Mouse (Mus musculus) intestine, embryonic 14.5 days (tissue): ENCODE data around the gene Nus1. TPM values are rescaled to one million over a fixed set of nuclear protein-coding genes. Genes with fewer than 3 reads are reported as not detected.

ENCODE experiments used
- ATAC-seq: fragments of 200-750 bp; cut with Nextera tagmentation; replicated peaks from 2 replicates; pipeline ENCODE4 v1.8.0; 2017; ENCODE audit warnings: low read depth, moderate number of reproducible peaks, moderate TSS enrichment, moderate library complexity; ENCODE audit not compliant: low FRiP score, low TSS enrichment
- DNase-seq: peaks from one replicate; pipeline ENCODE4 v3.0.0-alpha.2; 2018; ENCODE audit warnings: low spot score
- H3K27ac ChIP-seq: fragments of 300-500 bp; sonication (generic); 2 replicates; pipeline ENCODE4 v1.5.1; 2014; ENCODE audit warnings: low read depth, mild to moderate bottlenecking, control low read depth
- H3K27me3 ChIP-seq: fragments of 300-500 bp; sonication (generic); replicated peaks from 2 replicates; pipeline ENCODE4 v1.6.1; 2014; ENCODE audit warnings: low read length, control low read depth; ENCODE audit not compliant: control insufficient read depth, insufficient read depth
- H3K36me3 ChIP-seq: fragments of 300-500 bp; sonication (generic); 2 replicates; pipeline ENCODE4 v1.6.1; 2014; ENCODE audit warnings: low read length, control low read depth; ENCODE audit not compliant: control insufficient read depth, insufficient read depth
- H3K4me1 ChIP-seq: fragments of 300-500 bp; sonication (generic); replicated peaks from 2 replicates; pipeline ENCODE4 v1.6.1; 2014; ENCODE audit warnings: low read length, control low read depth, mixed read lengths; ENCODE audit not compliant: control insufficient read depth, insufficient read depth
- H3K4me2 ChIP-seq: fragments of 300-500 bp; sonication (generic); 2 replicates; pipeline ENCODE4 v1.6.1; 2014; ENCODE audit warnings: low read length
- H3K4me3 ChIP-seq: fragments of 300-500 bp; sonication (generic); 2 replicates; pipeline ENCODE4 v1.5.1; 2014; ENCODE audit warnings: low read depth, low read length, control low read depth, mixed read lengths
- H3K9ac ChIP-seq: fragments of 300-500 bp; sonication (generic); 2 replicates; pipeline ENCODE4 v1.6.1; 2014; ENCODE audit warnings: mild to moderate bottlenecking, low read length
- H3K9me3 ChIP-seq: fragments of 300-500 bp; sonication (generic); 2 replicates; pipeline ENCODE4 v1.6.1; 2016; ENCODE audit warnings: low read length, control low read depth; ENCODE audit not compliant: control insufficient read depth
- WGBS: fragments of 180-500 bp; shearing (Covaris S2); extraction: QIAGEN DNeasy Blood & Tissue Kit; methylation state at CpG from one replicate; pipeline ENCODE4 v1.1.7; 2014; 5-methylcytosine and 5-hydroxymethylcytosine counted together
- polyA plus RNA-seq: library from polyadenylated mRNA; unstranded; fragments of >200 nt; fragmentation: Nextera tagmentation; extraction: Ambion mirVana; gene quantifications from 2 replicates; pipeline ENCODE4 v1.2.1, GENCODE M21; 2014

Gene Nus1
- 15.0 and 16.6 TPM in 2 replicates for polyA plus RNA-seq

- Histone ChIP-seq H3K27ac (peak within 1 kb of the TSS; percentile 90), H3K9ac (peak within 1 kb of the TSS; percentile 92), H3K36me3 (0 out of 2 replicates have a peak, but pooled peaks cover 7% of the 10 kb centered on the region), H3K4me1 (peaks cover 12% of the 10 kb centered on the region), H3K4me2 (peak within 1 kb of the TSS; percentile 66), H3K9me3 (no peaks in the 10 kb centered on the region), H3K27me3 (no peaks in the 10 kb centered on the region), H3K4me3 (peak within 1 kb of the TSS; percentile 85)
- peak; percentile 98 for ATAC-seq
- WGBS, result under 1% methylated on average over 69 of the region's 79 CpGs
- DNase-seq, result peak; percentile 97
Measured at GRCm38 (mm10) chr10:52417299-52417997, at the start of gene Nus1. Gene Nus1, plus strand, starts transcription at chr10:52417547.

- H3K27me3 ChIP-seq, result no peaks in the 10 kb centered on the region
- WGBS, result 88% methylated on average over 4 of the region's 4 CpGs
- H3K4me2 ChIP-seq, result no peak overlapping the region
- no peaks in the 10 kb centered on the region for H3K4me1 ChIP-seq
- no peaks in the 10 kb centered on the region for H3K9me3 ChIP-seq
- H3K9ac ChIP-seq, result no peak overlapping the region
- no peak overlapping the region for H3K4me3 ChIP-seq
- no peaks in the 10 kb centered on the region for H3K36me3 ChIP-seq
- DNase-seq (no peak), ATAC-seq (no peak)
- H3K27ac ChIP-seq, result no peak overlapping the region
Measured at GRCm38 (mm10) chr10:52368376-52368775, 49.0 kb upstream of the Nus1 start.

GRCm38 (mm10) chr10:52373834-52374233 is 43.5 kb upstream of the Nus1 start:
- Histone ChIP-seq H3K27ac (no peak overlapping the region), H3K4me2 (no peak overlapping the region), H3K36me3 (no peaks in the 10 kb centered on the region), H3K9ac (no peak overlapping the region), H3K4me3 (no peak overlapping the region), H3K4me1 (no peaks in the 10 kb centered on the region), H3K27me3 (no peaks in the 10 kb centered on the region), H3K9me3 (no peaks in the 10 kb centered on the region)
- DNase-seq (no peak), ATAC-seq (no peak)
- WGBS, result 73% methylated on average over 4 of the region's 4 CpGs

DNA sequence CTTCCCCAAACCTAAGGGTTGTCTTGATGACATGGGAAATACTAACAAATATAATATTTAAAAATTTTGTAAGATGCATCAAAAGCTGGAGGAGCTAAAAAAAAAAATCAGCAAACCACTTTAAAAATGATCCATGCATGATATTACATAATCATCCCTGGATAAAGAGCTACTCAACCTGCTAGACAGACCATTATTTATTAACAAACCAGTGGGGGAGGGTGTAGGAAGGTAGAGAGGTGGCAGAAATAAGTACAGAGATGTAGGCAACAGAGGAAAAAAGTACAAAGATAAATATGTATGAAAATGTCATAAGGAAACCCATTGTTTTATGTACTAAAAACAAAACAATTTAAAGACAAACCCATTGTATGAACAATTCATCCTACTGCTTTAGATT is 42.7 kb upstream of the Nus1 start:
- H3K4me1 ChIP-seq, result 0 out of 2 replicates have a peak, but pooled peaks cover 3% of the 10 kb centered on the region
- H3K9ac ChIP-seq, result no peak overlapping the region
- no peaks in the 10 kb centered on the region for H3K36me3 ChIP-seq
- H3K9me3 ChIP-seq, result no peaks in the 10 kb centered on the region
- no peaks in the 10 kb centered on the region for H3K27me3 ChIP-seq
- H3K4me2 ChIP-seq, result no peak overlapping the region
- no peak overlapping the region for H3K27ac ChIP-seq
- no peak overlapping the region for H3K4me3 ChIP-seq
- DNase-seq, result no peak
- ATAC-seq, result no peak

- H3K4me3 ChIP-seq, result no peak overlapping the region
- ATAC-seq, result no peak
- 90% methylated on average over 2 of the region's 2 CpGs for WGBS
- 0 out of 2 replicates have a peak, but pooled peaks cover 8% of the 10 kb centered on the region for H3K4me1 ChIP-seq
- H3K9me3 ChIP-seq, result no peaks in the 10 kb centered on the region
- H3K36me3 ChIP-seq, result no peaks in the 10 kb centered on the region
- no peak for DNase-seq
- H3K9ac ChIP-seq, result no peak overlapping the region
- no peak overlapping the region for H3K4me2 ChIP-seq
- H3K27ac ChIP-seq, result no peak overlapping the region
- H3K27me3 ChIP-seq, result no peaks in the 10 kb centered on the region
Measured at GRCm38 (mm10) chr10:52376422-52376821, 40.9 kb upstream of the Nus1 start.

DNA sequence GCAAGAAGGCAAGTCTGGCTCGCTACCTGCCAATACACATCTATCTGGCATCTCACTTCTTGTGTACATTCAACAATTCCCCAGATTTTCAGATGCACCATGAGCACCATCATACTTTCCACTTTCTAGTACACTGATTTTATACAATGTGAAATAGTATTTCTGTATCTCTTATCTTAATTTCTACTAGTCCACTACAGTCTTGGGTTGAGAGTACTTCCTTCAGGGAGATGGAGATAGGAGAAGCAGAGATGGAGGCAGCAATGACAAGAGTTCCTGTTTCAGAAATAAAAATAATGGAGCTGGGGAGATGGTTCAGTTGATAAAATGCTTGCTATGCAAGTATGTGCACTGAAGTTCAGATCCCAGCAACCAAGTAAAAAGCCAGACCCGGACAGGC is 39.5 kb upstream of the Nus1 start:
- no peak overlapping the region for H3K4me3 ChIP-seq
- no peaks in the 10 kb centered on the region for H3K27me3 ChIP-seq
- ATAC-seq (no peak), DNase-seq (no peak)
- 0 out of 2 replicates have a peak, but pooled peaks cover 9% of the 10 kb centered on the region for H3K4me1 ChIP-seq
- H3K36me3 ChIP-seq, result no peaks in the 10 kb centered on the region
- H3K27ac ChIP-seq, result no peak overlapping the region
- H3K4me2 ChIP-seq, result no peak overlapping the region
- H3K9me3 ChIP-seq, result no peaks in the 10 kb centered on the region
- 98% methylated on average over 2 of the region's 2 CpGs for WGBS
- H3K9ac ChIP-seq, result no peak overlapping the region

- no peaks in the 10 kb centered on the region for H3K36me3 ChIP-seq
- peak; percentile 32; the same call in 1 of the 2 replicates for ATAC-seq
- 0 out of 2 replicates have a peak, but pooled peaks cover 12% of the 10 kb centered on the region for H3K4me1 ChIP-seq
- peak overlapping the region; percentile 75 for H3K4me3 ChIP-seq
- DNase-seq, result no peak
- under 1% methylated on average over 19 of the region's 19 CpGs for WGBS
- H3K27me3 ChIP-seq, result no peaks in the 10 kb centered on the region
- H3K4me2 ChIP-seq, result peak overlapping the region; percentile 93
- H3K9me3 ChIP-seq, result no peaks in the 10 kb centered on the region
- peak overlapping the region; percentile 80 for H3K9ac ChIP-seq
- H3K27ac ChIP-seq, result peak overlapping the region; percentile 93
Measured at GRCm38 (mm10) chr10:52381321-52381801, 36.0 kb upstream of the Nus1 start.

DNA sequence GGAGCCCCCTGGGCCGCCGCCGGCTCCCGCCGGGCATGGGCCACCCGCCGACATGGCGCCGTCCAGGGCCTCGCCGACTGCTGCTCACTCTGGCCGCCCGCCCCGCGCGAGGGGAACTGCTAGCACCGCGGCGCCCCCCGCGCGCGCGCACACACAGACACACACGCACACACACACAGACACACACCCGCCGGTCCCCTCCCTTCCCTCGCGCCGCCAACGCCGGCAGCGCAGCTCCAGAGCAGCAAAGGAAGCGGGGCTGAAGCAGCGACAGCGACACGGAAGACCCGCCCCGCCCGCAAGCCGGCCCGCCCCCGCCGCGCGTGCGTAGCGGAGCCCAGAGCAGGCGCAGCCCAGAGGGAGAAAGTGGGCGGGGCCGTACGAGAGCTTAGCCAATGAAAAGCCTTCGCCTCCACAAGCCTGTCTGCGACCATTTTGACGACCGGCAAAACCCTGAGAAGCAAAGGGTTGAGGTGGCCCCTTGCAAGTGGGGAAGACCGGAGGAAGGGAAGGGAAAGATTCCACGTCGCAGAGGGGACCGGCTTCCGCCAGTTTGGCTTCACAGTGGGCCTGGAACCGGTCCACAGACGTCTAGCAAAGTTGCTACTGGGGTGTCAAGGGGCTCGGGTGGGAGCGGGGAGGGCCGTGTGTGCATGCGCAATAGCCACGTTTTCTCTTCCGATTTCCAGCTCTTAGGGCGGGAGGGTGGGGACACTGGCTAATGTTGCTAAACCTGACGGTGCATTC is 35.3 kb upstream of the Nus1 start, which contains the start of gene Gopc:
Gene Gopc, minus strand, starts transcription at position 280 of the 747 bp plus-strand sequence.
- Histone ChIP-seq H3K36me3 (no peaks in the 10 kb centered on the region), H3K27me3 (no peaks in the 10 kb centered on the region), H3K4me3 (peak within 1 kb of the TSS; percentile 75), H3K4me1 (0 out of 2 replicates have a peak, but pooled peaks cover 12% of the 10 kb centered on the region), H3K9ac (peak within 1 kb of the TSS; percentile 80), H3K27ac (peak within 1 kb of the TSS; percentile 93), H3K9me3 (no peaks in the 10 kb centered on the region), H3K4me2 (peak within 1 kb of the TSS; percentile 93)
- WGBS, result under 1% methylated on average over 59 of the region's 71 CpGs
- ATAC-seq (peak; percentile 98), DNase-seq (peak; percentile 97)
